Mouse (Mus musculus): ENCODE data around the gene Mindy1. TPM values are rescaled to one million over a fixed set of nuclear protein-coding genes. Genes with fewer than 3 reads are reported as not detected.

The Mindy1 gene
- polyA plus RNA-seq, 1 experiment from 2014 or later: 33.0 TPM

GRCm38 (mm10) chr3:95310496-95310895 is 29.4 kb downstream of the Mindy1 start:
- H3K36me3 ChIP-seq: 0 out of 2 replicates have a peak, but pooled peaks cover 3% of the 10 kb centered on the region
- H3K4me3 ChIP-seq: no peak overlapping the region
- no peak for DNase-seq (ENCODE audit: low spot score)
- H3K4me1 ChIP-seq: peaks cover 6% of the 10 kb centered on the region
- H3K27me3 ChIP-seq (ENCODE audit: low read depth, poor library complexity, severe bottlenecking): no peaks in the 10 kb centered on the region
- no peaks in the 10 kb centered on the region for H3K9me3 ChIP-seq (replicated peaks)
- 66% methylated on average over 3 of the region's 3 CpGs for WGBS
- H3K27ac ChIP-seq: no peak overlapping the region

- H3K27ac ChIP-seq: no peak overlapping the region
- H3K36me3 ChIP-seq: 0 out of 2 replicates have a peak, but pooled peaks cover 3% of the 10 kb centered on the region
- no peaks in the 10 kb centered on the region for H3K9me3 ChIP-seq (replicated peaks)
- H3K4me3 ChIP-seq: no peak overlapping the region
- peaks cover 12% of the 10 kb centered on the region for H3K4me1 ChIP-seq
- WGBS: 69% methylated on average over 9 of the region's 9 CpGs
- H3K27me3 ChIP-seq (ENCODE audit: low read depth, poor library complexity, severe bottlenecking): no peaks in the 10 kb centered on the region
- peak; percentile 67 for DNase-seq (ENCODE audit: low spot score)
These were observed 30.1 kb downstream of the Mindy1 start for GRCm38 (mm10) chr3:95310968-95311882.

GRCm38 (mm10) chr3:95312623-95313022 is 31.5 kb downstream of the Mindy1 start:
- Histone ChIP-seq H3K27ac (no peak overlapping the region), H3K36me3 (peaks cover 5% of the 10 kb centered on the region; the same call in 1 of the 2 replicates), H3K4me1 (peaks cover 22% of the 10 kb centered on the region), H3K4me3 (no peak overlapping the region), H3K9me3 (replicated peaks) (no peaks in the 10 kb centered on the region), H3K27me3 (ENCODE audit: low read depth, poor library complexity, severe bottlenecking) (no peaks in the 10 kb centered on the region)
- DNase-seq (ENCODE audit: low spot score): no peak
- 80% methylated on average over 6 of the region's 6 CpGs for WGBS

- H3K9me3 ChIP-seq (replicated peaks): no peaks in the 10 kb centered on the region
- no peak overlapping the region for H3K4me3 ChIP-seq
- DNase-seq (ENCODE audit: low spot score): no peak
- WGBS: 44% methylated on average over 7 of the region's 7 CpGs
- no peak overlapping the region for H3K27ac ChIP-seq
- peaks cover 27% of the 10 kb centered on the region for H3K4me1 ChIP-seq
- no peaks in the 10 kb centered on the region for H3K27me3 ChIP-seq (ENCODE audit: low read depth, poor library complexity, severe bottlenecking)
- H3K36me3 ChIP-seq: peaks cover 11% of the 10 kb centered on the region; the same call in 1 of the 2 replicates
These were observed 32.3 kb downstream of the Mindy1 start for GRCm38 (mm10) chr3:95313476-95313875.

GRCm38 (mm10) chr3:95314075-95314474 is 32.9 kb downstream of the Mindy1 start:
- H3K4me1 ChIP-seq: peaks cover 33% of the 10 kb centered on the region
- H3K27me3 ChIP-seq (ENCODE audit: low read depth, poor library complexity, severe bottlenecking): no peaks in the 10 kb centered on the region
- H3K36me3 ChIP-seq: peaks cover 17% of the 10 kb centered on the region; the same call in 1 of the 2 replicates
- H3K9me3 ChIP-seq (replicated peaks): no peaks in the 10 kb centered on the region
- H3K27ac ChIP-seq: 0 out of 2 replicates have a peak overlapping the region, but pooled peaks have one; percentile 15
- WGBS: 66% methylated on average over 6 of the region's 6 CpGs
- H3K4me3 ChIP-seq: peak overlapping the region; percentile 98
- DNase-seq (ENCODE audit: low spot score): no peak

GRCm38 (mm10) chr3:95314486-95315093 is 33.4 kb downstream of the Mindy1 start, which contains the start of gene Cers2:
Cers2 (plus strand) TSS chr3:95314791.
- WGBS: 5% methylated on average over 27 of the region's 27 CpGs
- peak within 1 kb of the TSS; percentile 98 for H3K4me3 ChIP-seq
- H3K4me1 ChIP-seq: peaks cover 35% of the 10 kb centered on the region
- H3K27me3 ChIP-seq (ENCODE audit: low read depth, poor library complexity, severe bottlenecking): no peaks in the 10 kb centered on the region
- no peaks in the 10 kb centered on the region for H3K9me3 ChIP-seq (replicated peaks)
- no peak for DNase-seq (ENCODE audit: low spot score)
- H3K27ac ChIP-seq: peak within 1 kb of the TSS; percentile 100
- H3K36me3 ChIP-seq: peaks cover 18% of the 10 kb centered on the region

- Histone ChIP-seq H3K27me3 (ENCODE audit: low read depth, poor library complexity, severe bottlenecking) (no peaks in the 10 kb centered on the region), H3K36me3 (peaks cover 24% of the 10 kb centered on the region), H3K4me3 (peak overlapping the region; percentile 98), H3K4me1 (peaks cover 37% of the 10 kb centered on the region), H3K9me3 (replicated peaks) (no peaks in the 10 kb centered on the region), H3K27ac (peak overlapping the region; percentile 100)
- DNase-seq (ENCODE audit: low spot score): peak; percentile 93
- under 1% methylated on average over 71 of the region's 71 CpGs for WGBS
These were observed 34.1 kb downstream of the Mindy1 start for GRCm38 (mm10) chr3:95315094-95315843.

- Histone ChIP-seq H3K27me3 (ENCODE audit: low read depth, poor library complexity, severe bottlenecking) (no peaks in the 10 kb centered on the region), H3K4me1 (peaks cover 39% of the 10 kb centered on the region), H3K4me3 (peak overlapping the region; percentile 98)
These were observed 34.9 kb downstream of the Mindy1 start for GRCm38 (mm10) chr3:95315844-95316550.

GRCm38 (mm10) chr3:95317414-95318080 is 36.4 kb downstream of the Mindy1 start:
- no peaks in the 10 kb centered on the region for H3K9me3 ChIP-seq (replicated peaks)
- H3K4me1 ChIP-seq: peaks cover 39% of the 10 kb centered on the region
- WGBS: 26% methylated on average over 12 of the region's 12 CpGs
- peak; percentile 71 for DNase-seq (ENCODE audit: low spot score)
- H3K27ac ChIP-seq: peak overlapping the region; percentile 3; the same call in 1 of the 2 replicates
- H3K27me3 ChIP-seq (ENCODE audit: low read depth, poor library complexity, severe bottlenecking): no peaks in the 10 kb centered on the region
- H3K4me3 ChIP-seq: peak overlapping the region; percentile 11; the same call in 1 of the 2 replicates
- H3K36me3 ChIP-seq: peaks cover 47% of the 10 kb centered on the region

More at GRCm38 (mm10) chr3:95315844-95316550, 34.9 kb downstream of the Mindy1 start:
- Histone ChIP-seq H3K9me3 (replicated peaks) (no peaks in the 10 kb centered on the region), H3K27ac (peak overlapping the region; percentile 100), H3K36me3 (peaks cover 32% of the 10 kb centered on the region)
- no peak for DNase-seq (ENCODE audit: low spot score)
- WGBS: 16% methylated on average over 9 of the region's 9 CpGs

GRCm38 (mm10) chr3:95318548-95318947 is 37.4 kb downstream of the Mindy1 start:
- H3K36me3 ChIP-seq: peaks cover 57% of the 10 kb centered on the region
- no peak overlapping the region for H3K27ac ChIP-seq
- H3K4me1 ChIP-seq: peaks cover 39% of the 10 kb centered on the region
- 49% methylated on average over 6 of the region's 6 CpGs for WGBS
- no peak overlapping the region for H3K4me3 ChIP-seq
- H3K27me3 ChIP-seq (ENCODE audit: low read depth, poor library complexity, severe bottlenecking): no peaks in the 10 kb centered on the region
- H3K9me3 ChIP-seq (replicated peaks): no peaks in the 10 kb centered on the region
- no peak for DNase-seq (ENCODE audit: low spot score)

- no peaks in the 10 kb centered on the region for H3K27me3 ChIP-seq (ENCODE audit: low read depth, poor library complexity, severe bottlenecking)
- H3K36me3 ChIP-seq: peaks cover 63% of the 10 kb centered on the region
- no peak for DNase-seq (ENCODE audit: low spot score)
- no peak overlapping the region for H3K27ac ChIP-seq
- no peak overlapping the region for H3K4me3 ChIP-seq
- WGBS: 77% methylated on average over 2 of the region's 2 CpGs
- H3K4me1 ChIP-seq: peaks cover 39% of the 10 kb centered on the region
- H3K9me3 ChIP-seq (replicated peaks): no peaks in the 10 kb centered on the region
These were observed 38.0 kb downstream of the Mindy1 start for GRCm38 (mm10) chr3:95319110-95319509.

Measured in limb, embryonic 10.5 days (tissue).